Mouse (Mus musculus): ENCODE data around the gene Snrpn.
"Not testable (repeated sequence)": the region's sequence is repeated elsewhere in the genome, so short reads cannot be mapped to it uniquely, and the experiment has no call there.

Snrpn gene

DNA sequence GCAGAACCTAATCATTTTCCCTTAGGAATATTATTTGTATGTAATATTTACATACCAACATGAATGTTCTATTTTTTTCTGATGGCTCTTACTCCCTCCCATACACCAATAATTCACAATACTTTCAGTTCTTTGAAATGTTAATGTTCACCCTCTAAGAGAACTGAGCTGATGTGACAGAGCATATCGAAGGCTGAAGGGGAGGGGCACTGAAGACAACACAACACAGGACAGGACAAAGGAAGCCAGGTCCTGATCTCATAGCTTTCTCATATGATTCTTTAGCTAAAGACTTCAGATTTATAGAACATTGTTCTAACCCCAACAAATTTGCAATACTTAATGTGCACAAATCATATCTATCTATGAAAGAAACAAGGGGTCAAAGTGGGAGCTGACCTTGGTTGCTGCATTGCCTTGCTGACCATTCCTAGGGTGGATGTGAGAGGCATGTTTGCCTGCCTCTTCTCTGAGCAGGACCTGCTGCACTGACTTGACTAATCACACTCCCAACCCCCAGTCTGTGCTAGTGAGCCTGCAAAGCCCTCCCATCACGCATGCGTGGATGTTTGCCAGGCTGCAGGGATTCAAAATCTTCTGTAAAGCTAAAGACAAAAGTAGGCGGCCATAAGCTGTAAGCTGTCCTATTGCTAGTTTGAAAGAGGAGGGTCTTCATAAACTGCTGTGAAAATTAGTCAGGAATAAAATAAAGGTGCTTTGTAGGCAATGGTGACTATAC, at the start of gene Snrpn:
Gene Snrpn, minus strand, starts transcription at position 478 of the 739 bp plus-strand sequence.
- DNase-seq: no peak

DNA sequence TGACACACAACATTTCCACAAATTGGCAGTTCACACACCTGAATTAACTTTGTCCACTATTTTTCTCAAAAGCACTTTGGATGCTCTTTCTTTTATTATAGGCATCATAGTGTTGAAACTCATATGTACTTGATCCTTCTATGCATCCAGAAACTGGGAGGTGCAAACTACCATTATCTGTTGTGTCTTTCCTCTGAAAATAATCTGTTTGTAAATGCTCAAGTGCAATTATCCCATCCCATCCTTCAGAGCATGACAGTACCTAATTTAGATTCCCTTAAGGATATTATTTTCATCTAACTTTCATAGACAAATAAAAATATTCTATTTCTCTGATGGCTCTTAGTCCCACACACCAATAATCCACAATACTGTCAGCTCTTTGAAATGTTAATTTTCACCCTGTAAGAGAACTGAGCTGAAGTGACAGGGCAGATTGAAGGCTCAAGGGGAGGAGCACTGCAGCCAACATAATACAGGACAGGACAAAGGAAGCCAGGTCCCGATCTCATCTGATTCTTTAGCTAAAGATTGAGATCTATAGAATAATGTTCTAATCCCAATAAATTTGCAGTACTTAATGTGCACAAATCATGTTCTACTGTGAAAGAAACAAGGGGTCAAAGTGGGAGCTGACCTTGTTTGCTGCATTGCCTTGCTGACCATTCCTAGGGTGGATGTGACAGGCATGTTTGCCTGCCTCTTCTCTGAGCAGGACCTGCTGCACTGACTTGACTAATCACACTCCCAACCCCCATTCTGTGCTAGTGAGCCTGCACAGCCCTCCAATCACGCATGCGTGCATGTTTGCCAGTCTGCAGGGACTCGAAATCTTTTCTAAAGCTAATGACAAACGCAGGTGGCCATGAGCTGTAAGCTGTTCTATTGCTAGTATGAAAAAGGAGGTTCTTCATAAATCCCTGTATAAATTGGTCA, 30.5 kb upstream of the Snrpn start:
- no peak for DNase-seq

DNA sequence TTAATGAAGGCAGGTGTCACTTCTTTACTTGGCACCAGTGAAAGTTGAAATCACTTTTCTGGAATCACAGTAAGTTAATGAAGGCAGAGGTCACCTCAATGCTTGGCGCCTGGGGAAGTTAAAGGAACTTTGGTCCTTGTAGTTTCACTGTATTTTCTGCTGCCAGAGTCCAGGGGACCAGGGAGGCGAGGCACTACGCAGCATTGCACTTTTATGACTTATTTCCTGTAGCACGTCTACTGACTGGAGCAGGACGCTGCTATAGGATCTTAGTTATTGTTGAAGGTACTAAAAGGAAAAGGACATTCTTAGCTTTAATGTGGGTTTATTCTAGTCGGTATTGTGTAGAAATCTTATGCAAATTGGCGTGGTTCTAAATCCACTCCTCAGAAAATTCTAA, 14.7 kb downstream of the Snrpn start:
- DNase-seq: no peak

DNA sequence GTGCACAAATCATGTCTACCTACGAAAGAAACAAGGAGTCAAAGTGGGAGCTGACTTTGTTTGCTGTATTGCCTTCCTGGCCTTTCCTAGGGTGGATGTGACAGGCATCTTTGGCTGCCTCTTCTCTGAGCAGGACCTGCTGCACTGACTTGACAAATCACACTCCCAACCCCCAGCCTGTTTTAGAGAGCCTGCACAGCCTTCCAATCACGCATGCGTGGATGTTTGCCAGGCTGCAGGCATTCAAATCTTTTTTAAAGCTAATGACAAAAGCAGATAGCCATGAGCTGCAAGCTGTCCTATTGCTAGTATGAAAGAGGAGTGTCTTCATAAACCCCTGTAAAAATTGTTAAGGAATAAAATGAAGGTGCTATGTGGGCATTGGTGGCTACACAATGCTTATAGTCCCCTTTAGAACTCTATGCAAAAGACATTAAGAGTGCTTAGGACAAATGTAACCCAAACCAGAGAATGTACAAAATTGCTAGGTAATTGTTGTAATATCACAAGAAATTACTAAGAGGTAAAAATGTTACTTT, 16.9 kb downstream of the Snrpn start:
- not testable (repeated sequence) for DNase-seq

DNA sequence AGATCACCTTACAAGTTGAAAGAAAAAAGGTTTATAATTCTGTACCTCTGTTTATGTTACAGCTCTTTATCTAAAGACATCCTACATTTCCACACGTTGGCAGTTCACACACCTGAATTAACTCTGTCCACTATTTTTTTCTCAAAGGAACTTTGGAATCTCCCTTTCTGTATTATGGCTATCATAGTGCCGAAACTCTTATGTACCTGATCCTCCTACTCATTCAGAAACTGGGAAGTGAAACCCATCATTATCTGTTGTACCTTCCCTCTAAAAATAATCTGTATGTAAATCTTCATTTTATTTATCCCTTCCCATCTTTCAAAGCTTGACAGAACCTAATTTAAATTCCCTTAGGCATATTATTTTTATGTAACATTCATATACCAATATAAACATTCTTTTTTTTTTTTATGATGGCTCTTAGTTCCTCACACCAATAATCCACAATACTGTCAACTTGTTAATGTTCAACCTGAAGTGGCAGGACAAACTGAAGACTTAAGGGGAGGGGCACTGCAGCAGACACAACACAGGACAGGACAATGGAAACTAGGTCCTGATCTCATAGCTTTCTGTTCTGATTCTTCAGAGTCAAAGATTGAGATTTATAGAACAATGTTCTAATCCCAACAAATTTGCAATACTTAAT, 17.5 kb downstream of the Snrpn start:
- DNase-seq: no peak

DNA sequence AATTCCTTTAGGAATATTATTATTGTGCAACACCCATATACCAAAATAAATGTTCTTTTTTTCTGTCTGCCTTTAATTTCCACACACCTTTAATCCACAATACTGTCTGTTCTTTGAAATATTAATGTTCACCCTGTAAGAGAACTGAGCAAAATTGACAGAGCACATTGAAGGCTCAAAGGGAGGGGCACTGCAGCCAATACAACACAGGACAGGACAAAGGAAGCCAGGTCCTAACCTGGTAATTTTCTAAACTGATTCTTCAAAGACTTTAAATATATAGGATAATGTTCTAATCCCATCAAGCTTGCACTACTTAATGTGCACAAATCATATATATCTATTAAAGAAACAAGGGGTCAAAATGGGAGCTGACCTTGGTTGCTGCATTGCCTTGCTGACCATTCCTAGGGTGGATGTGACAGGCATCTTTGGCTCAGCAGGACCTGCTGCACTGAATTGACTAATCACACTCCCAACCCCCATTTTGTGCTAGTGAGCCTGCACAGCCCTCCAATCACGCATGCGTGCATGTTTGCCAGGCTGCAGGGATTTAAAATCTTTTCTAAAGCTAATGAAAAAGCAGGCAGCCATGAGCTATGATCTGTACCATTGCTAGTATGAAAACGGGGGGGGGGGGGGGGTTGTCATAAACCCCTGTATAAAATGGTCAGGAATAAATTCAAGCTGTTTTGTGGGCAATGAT, 42.7 kb downstream of the Snrpn start:
- no peak for DNase-seq

DNA sequence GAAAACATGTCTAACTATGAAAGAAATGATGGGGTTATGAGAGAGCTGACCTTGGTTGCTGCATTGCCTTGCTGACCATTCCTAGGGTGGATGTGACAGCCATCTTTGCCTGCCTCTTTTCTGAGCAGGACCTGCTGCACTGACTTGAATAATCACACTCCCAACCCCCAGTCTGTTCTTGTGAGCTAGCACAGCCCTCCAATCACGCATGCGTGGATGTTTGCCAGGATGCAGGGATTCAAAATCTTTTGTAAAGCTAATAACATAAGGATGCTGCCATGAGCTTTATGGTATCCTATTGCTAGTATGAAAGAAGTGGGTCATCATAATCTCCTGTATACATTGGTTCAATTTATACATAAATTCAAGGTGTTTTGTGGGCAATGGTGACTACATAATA, 63.7 kb downstream of the Snrpn start:
- no peak for DNase-seq

DNA sequence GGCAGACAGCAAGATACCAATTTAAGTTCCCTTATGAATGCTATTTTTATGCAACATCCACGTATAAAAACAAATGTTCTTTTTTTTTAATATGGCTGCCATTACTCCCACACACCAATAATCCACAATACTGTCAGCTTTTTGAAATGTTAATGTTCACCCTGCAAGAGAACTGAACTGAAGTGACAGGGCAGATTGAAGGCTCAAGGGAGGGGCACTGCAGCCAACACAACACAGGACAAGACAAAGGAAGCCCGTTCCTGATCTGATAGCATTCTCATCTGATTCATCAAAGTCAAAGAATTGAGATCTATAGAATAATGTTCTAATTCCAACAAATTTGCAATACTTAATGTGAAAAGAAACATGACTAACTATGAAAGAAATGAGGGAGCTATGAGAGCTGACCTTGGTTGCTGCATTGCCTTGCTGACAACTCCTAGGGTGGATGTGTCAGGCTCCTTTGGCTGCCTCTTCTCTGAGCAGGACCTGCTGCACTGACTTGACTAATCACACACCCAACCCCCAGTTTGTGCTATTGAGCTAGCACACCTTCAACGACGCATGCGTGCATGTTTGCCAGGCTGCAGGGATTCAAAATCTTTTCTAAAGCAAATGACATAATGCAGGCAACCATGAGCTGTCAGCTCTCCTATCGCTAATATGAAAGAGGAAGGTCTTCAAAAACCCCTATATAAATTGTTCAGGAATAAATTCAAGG, 92.4 kb downstream of the Snrpn start:
- no peak for DNase-seq

DNA sequence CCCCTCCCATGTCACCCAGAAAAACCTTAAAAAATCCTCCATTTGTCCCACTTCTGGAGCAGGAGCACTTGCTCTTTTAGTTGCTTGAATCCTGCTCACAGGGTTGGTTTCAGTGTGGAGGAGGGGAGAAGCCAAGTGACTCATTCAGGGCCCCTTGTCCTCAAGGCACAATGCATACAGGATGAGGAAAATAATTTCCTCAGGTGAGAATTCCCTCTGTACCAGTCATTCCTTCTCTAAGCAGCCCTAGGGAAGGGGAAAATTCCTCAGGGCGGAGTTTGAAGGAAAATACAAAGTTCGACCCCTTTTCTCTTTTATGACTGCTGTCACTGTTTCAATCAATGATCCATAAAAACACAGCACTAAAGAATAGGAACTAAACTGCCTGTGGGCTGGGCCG, 126.8 kb downstream of the Snrpn start:
- DNase-seq: no peak

DNA sequence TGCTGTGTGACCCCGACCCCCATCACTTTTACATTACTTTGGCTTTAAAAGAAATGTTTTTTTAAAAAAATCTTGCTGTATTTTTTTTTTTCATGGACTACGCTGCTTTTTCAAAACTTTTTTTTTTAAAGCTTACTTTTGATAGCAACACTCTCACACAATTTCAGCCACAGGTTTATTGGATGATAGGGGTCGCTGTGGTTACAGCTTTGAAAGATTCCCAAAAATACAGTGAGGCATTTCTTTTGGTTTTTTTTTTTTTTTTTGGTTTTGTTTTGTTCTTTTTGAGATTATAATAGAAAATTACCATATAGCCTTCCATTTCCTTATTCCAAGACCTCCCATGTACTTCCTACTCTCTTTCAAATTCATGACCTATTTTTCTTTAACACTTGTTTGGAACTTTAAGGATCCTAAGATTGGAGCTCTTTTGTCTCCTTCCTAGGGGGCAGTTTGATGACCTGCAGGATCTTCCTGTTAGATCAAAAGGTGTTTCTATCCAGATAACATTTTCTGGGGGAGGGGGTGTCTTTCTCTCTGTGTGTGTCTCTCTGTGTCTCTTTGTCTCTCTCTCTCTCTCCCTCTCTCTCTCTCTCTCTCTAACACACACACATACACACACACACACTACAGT, 132.2 kb downstream of the Snrpn start:
- no peak for DNase-seq

DNA sequence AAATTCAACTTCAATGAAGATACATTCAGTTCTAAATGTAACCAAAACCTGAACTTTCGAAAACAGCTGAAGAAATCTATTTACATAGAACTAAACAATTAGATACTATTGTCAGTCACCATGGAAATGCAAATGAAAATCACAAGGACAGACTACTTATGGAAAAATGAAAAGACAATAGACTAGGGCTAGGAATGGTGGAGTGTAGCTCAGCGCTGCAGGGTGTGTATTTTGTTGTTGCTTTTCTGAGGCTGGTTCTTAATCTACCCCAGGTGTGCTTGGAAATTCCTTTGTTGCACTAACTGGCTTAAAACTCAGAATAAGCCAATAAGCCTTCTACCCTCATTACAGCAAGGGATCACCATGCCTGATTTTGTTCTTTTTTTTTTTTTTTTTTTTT, 133.8 kb downstream of the Snrpn start:
- DNase-seq: no peak

DNA sequence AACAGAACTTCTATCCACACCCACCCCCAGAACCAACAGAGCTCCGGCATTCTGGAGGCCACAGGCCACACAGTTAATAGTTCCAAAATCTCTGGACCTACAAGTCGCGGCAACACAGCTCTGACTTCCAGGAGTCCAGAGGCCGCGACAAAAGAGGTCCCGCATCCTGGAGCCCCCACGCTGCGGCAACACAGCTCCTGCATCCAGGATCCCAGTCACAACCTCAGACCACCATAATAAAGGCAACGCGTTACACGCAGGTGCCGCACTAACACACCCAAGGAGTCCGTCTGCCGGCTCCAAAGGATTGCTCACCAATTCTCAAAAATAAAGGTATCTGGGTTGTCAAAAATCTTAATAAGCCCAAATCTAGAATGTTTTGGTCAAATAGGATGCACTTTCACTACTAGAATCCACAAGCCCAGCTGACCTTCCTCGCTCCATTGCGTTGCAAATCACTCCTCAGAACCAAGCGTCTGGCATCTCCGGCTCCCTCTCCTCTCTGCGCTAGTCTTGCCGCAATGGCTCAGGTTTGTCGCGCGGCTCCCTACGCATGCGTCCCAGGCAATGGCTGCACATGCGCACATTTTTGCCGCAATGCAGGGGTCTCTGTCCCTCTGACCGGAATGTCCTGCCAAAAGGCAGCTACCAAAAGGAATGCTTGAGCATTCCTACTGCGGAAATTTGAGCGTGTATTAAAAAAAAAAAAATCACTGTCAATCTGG, 135.3 kb downstream of the Snrpn start, which contains the start of the genes Snurf and Gm38393:
Gene Snurf, minus strand, starts transcription at position 444 of the 725 bp plus-strand sequence.
Gene Gm38393, minus strand, starts transcription at position 459 of the 725 bp plus-strand sequence.
- DNase-seq: peak; percentile 59

DNA sequence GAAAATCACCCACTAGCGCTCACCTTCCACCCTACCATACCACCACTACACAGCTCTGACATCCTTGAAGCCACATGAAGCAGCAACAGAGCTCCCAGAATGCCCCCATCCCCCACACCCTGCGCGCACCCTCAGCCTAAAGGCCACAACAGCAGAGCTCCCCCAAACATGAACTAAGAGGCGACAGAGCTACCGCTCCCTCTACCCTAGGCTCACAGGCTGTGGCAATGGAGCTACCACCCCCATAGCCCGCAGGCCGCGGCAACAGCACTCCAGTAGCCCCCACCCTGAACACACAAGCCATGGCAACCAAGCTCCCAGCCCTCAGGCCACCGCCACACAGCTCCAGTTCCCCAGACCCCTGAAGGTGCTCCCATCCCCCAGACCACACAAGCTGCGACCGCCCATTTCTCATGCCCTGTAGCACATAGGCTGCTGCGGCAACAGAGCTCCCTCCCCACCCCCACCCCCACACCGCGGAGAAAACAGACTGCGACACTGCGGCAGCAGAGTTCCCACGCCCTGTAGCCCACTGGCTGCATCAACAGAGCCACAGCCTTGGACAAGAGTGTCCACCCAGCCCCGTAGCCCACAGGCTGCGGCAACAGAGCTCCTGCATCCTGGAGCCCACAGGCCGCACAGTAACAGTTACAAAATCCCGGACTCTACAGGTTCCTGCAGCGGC, 136.0 kb downstream of the Snrpn start:
- DNase-seq: peak; percentile 2

DNA sequence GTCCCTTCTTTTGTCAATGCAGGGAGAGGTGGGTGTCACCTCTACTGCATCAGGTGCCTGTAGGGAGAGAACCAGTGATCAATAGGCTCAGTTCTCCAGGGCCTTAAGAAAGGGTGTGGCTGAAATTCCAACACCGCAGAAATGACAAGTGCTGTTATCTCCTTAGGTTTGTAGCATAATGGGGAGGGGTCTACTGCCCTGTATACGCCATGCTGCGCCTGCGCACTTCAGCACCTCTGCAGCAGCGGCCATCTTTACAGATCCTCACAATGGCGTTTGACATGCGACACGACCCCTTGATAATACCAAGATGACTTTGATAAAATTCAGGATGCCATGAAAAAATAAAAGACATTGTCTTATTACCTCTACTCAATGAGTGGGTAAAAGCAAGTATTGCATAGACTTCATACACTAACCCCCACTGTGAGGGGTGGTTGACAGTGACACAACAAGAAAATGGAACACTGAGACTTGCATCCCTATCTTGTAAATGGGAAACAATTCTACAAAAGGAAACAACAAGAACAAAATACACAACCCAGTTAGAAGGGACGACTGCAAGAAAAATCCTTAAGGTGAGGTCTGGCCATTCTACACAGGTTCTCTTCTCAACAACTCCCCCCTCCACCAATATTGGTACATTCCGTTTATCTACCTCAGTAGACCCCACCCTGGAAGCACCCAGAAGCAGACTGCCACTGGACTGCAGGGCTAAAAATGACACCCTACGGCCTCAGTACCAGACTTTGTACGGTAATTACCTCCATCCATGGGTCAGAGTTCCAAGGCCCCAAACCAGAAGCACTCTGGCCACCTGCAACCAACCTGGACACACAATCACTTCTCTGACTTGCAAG, 136.8 kb downstream of the Snrpn start:
- DNase-seq: no peak

DNA sequence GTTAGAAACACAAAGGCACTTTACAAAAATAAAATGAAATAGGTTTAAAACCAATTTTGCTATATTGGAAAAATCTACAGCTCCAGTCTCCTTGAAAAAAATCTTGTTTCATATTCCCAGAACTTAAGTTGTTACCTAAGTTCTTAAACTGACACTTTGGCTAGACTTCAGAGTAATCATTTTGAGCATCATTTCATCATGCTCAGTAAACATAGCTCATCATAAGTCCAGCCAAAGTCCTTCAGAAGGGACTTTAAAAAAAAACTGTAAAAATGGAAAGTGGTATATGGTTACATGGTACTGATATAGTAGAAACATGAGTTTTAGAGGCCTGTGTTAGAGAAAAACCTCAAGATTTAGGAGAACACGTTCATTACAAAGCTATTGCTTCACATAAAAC, 161.4 kb downstream of the Snrpn start:
- DNase-seq: no peak

All from lung, postnatal 14 days (tissue).